Mouse (Mus musculus) erythroblast, embryonic 14.5 days (primary cell): ENCODE results near the gene C2cd2l.

ENCODE experiments used
- GATA1 ChIP-seq: IDR thresholded peaks from 2 replicates; pipeline ENCODE4 v1.6.1; 2012; ENCODE audit warnings: low read length, inconsistent platforms, mixed read lengths
- TAL1 ChIP-seq: IDR thresholded peaks from 3 replicates; pipeline ENCODE4 v1.6.1; 2012; ENCODE audit warnings: low read length, inconsistent platforms, mixed read lengths

GRCm38 (mm10) chr9:44319105-44319886 lies 789 bp downstream of the C2cd2l start:
- TF ChIP-seq GATA1 (no peak), TAL1 (no peak)
